Mouse (Mus musculus): ENCODE results near the gene Ccdc141. TPM values are rescaled to one million over a fixed set of nuclear protein-coding genes. Genes with fewer than 3 reads are reported as not detected.

Ccdc141 gene
- polyA plus RNA-seq, 1 experiment: 11.2 TPM

- Histone ChIP-seq H3K4me3 (ENCODE audit: insufficient read depth, low read length) (no peak overlapping the region), H3K4me1 (ENCODE audit: control insufficient read depth, insufficient read depth, low read length) (no peaks in the 10 kb centered on the region; the same call in 1 of the 2 replicates), H3K27ac (ENCODE audit: insufficient read depth, low read length) (0 out of 2 replicates have a peak overlapping the region, but pooled peaks have one; percentile 81)
- TF ChIP-seq CTCF (IDR thresholded peaks at IDR 0.05; ENCODE audit: extremely low read depth, insufficient read depth, low read length) (no peak), POLR2A (IDR thresholded peaks at IDR 0.05; ENCODE audit: extremely low read depth, insufficient read depth, low read length) (no peak)
Observed at GRCm38 (mm10) chr2:77149576-77149975, 20.9 kb downstream of the Ccdc141 start.

DNA sequence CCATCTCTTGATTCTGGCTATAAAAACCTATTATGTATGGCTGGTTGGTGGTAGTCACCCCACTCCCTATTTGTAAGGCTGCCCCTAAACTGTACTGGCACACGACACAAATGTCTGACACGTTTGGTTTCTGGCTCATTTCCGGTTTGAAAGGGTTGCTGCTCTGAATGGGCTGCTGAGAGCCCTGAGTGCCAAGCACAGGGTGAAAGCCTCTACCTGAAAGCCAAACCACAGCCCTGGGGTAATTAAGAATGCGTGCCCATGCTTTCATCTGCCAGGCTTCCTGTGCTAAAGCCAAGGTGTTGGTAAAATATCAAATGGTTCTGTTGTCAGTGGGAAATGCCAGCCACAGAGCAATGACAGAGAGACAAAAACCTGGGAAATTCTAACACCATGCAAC lies 22.2 kb downstream of the Ccdc141 start:
- TF ChIP-seq POLR2A (IDR thresholded peaks at IDR 0.05; ENCODE audit: extremely low read depth, insufficient read depth, low read length) (no peak), CTCF (IDR thresholded peaks at IDR 0.05; ENCODE audit: extremely low read depth, insufficient read depth, low read length) (no peak)
- Histone ChIP-seq H3K4me1 (ENCODE audit: control insufficient read depth, insufficient read depth, low read length) (no peaks in the 10 kb centered on the region; the same call in 1 of the 2 replicates), H3K4me3 (ENCODE audit: insufficient read depth, low read length) (no peak overlapping the region), H3K27ac (ENCODE audit: insufficient read depth, low read length) (no peak overlapping the region)

GRCm38 (mm10) chr2:77146968-77147367 lies 23.5 kb downstream of the Ccdc141 start:
- Histone ChIP-seq H3K4me1 (ENCODE audit: control insufficient read depth, insufficient read depth, low read length) (no peaks in the 10 kb centered on the region; the same call in 1 of the 2 replicates), H3K4me3 (ENCODE audit: insufficient read depth, low read length) (no peak overlapping the region)
- TF ChIP-seq POLR2A (IDR thresholded peaks at IDR 0.05; ENCODE audit: extremely low read depth, insufficient read depth, low read length) (no peak), CTCF (IDR thresholded peaks at IDR 0.05; ENCODE audit: extremely low read depth, insufficient read depth, low read length) (no peak)

GRCm38 (mm10) chr2:77146291-77146690 lies 24.1 kb downstream of the Ccdc141 start:
- TF ChIP-seq POLR2A (IDR thresholded peaks at IDR 0.05; ENCODE audit: extremely low read depth, insufficient read depth, low read length) (no peak), CTCF (IDR thresholded peaks at IDR 0.05; ENCODE audit: extremely low read depth, insufficient read depth, low read length) (no peak)

More at GRCm38 (mm10) chr2:77146968-77147367, 23.5 kb downstream of the Ccdc141 start:
- H3K27ac ChIP-seq (ENCODE audit: insufficient read depth, low read length): no peak overlapping the region

GRCm38 (mm10) chr2:77143536-77143935 lies 26.9 kb downstream of the Ccdc141 start:
- H3K4me1 ChIP-seq (ENCODE audit: control insufficient read depth, insufficient read depth, low read length): no peaks in the 10 kb centered on the region
- no peak overlapping the region for H3K4me3 ChIP-seq (ENCODE audit: insufficient read depth, low read length)
- H3K27ac ChIP-seq (ENCODE audit: insufficient read depth, low read length): no peak overlapping the region
- no peak for TF ChIP-seq CTCF (IDR thresholded peaks at IDR 0.05; ENCODE audit: extremely low read depth, insufficient read depth, low read length)

More at GRCm38 (mm10) chr2:77146291-77146690, 24.1 kb downstream of the Ccdc141 start:
- no peaks in the 10 kb centered on the region; the same call in 1 of the 2 replicates for H3K4me1 ChIP-seq (ENCODE audit: control insufficient read depth, insufficient read depth, low read length)
- no peak overlapping the region for H3K4me3 ChIP-seq (ENCODE audit: insufficient read depth, low read length)
- no peak overlapping the region for H3K27ac ChIP-seq (ENCODE audit: insufficient read depth, low read length)

- Histone ChIP-seq H3K27ac (ENCODE audit: insufficient read depth, low read length) (no peak overlapping the region), H3K4me1 (ENCODE audit: control insufficient read depth, insufficient read depth, low read length) (no peaks in the 10 kb centered on the region), H3K4me3 (ENCODE audit: insufficient read depth, low read length) (no peak overlapping the region)
- TF ChIP-seq POLR2A (IDR thresholded peaks at IDR 0.05; ENCODE audit: extremely low read depth, insufficient read depth, low read length) (no peak), CTCF (IDR thresholded peaks at IDR 0.05; ENCODE audit: extremely low read depth, insufficient read depth, low read length) (no peak)
Observed at GRCm38 (mm10) chr2:77138879-77139278, 31.6 kb downstream of the Ccdc141 start.

GRCm38 (mm10) chr2:77134906-77135305 lies 35.5 kb downstream of the Ccdc141 start:
- TF ChIP-seq POLR2A (IDR thresholded peaks at IDR 0.05; ENCODE audit: extremely low read depth, insufficient read depth, low read length): no peak
- Histone ChIP-seq H3K27ac (ENCODE audit: insufficient read depth, low read length) (no peak overlapping the region), H3K4me1 (ENCODE audit: control insufficient read depth, insufficient read depth, low read length) (no peaks in the 10 kb centered on the region), H3K4me3 (ENCODE audit: insufficient read depth, low read length) (no peak overlapping the region)

- H3K27ac ChIP-seq (ENCODE audit: insufficient read depth, low read length): no peak overlapping the region
- no peak for TF ChIP-seq CTCF (IDR thresholded peaks at IDR 0.05; ENCODE audit: extremely low read depth, insufficient read depth, low read length)
- no peak for TF ChIP-seq POLR2A (IDR thresholded peaks at IDR 0.05; ENCODE audit: extremely low read depth, insufficient read depth, low read length)
Observed at GRCm38 (mm10) chr2:77133407-77133806, 37.0 kb downstream of the Ccdc141 start.

DNA sequence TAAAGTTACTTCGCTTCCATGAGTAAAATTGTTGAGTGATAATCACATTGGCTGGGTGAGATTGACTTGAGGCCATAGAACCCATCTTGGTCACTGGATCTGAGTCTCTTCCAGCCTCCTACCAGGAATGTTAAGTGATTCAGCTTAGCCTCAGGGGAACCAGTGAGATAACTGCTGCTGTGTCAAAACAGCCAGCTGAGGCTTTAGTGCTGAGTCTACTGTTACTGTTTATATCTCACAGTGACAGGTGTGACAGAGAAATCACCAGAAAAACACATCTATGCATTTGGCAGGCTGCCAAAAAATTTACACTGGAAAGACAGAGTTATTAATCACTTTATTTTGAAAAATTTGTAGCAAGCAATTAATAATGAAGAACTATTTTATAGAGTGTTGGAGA lies 43.5 kb downstream of the Ccdc141 start:
- H3K4me3 ChIP-seq (ENCODE audit: insufficient read depth, low read length): no peak overlapping the region
- H3K4me1 ChIP-seq (ENCODE audit: control insufficient read depth, insufficient read depth, low read length): no peaks in the 10 kb centered on the region
- TF ChIP-seq POLR2A (IDR thresholded peaks at IDR 0.05; ENCODE audit: extremely low read depth, insufficient read depth, low read length): no peak
- no peak for TF ChIP-seq CTCF (IDR thresholded peaks at IDR 0.05; ENCODE audit: extremely low read depth, insufficient read depth, low read length)
- H3K27ac ChIP-seq (ENCODE audit: insufficient read depth, low read length): no peak overlapping the region

More at GRCm38 (mm10) chr2:77133407-77133806, 37.0 kb downstream of the Ccdc141 start:
- Histone ChIP-seq H3K4me3 (ENCODE audit: insufficient read depth, low read length) (no peak overlapping the region), H3K4me1 (ENCODE audit: control insufficient read depth, insufficient read depth, low read length) (no peaks in the 10 kb centered on the region)

- TF ChIP-seq CTCF (IDR thresholded peaks at IDR 0.05; ENCODE audit: extremely low read depth, insufficient read depth, low read length) (no peak), POLR2A (IDR thresholded peaks at IDR 0.05; ENCODE audit: extremely low read depth, insufficient read depth, low read length) (no peak)
Observed at GRCm38 (mm10) chr2:77118102-77118501, 52.3 kb downstream of the Ccdc141 start.

More at GRCm38 (mm10) chr2:77118102-77118501, 52.3 kb downstream of the Ccdc141 start:
- Histone ChIP-seq H3K4me1 (ENCODE audit: control insufficient read depth, insufficient read depth, low read length) (no peaks in the 10 kb centered on the region), H3K27ac (ENCODE audit: insufficient read depth, low read length) (no peak overlapping the region), H3K4me3 (ENCODE audit: insufficient read depth, low read length) (no peak overlapping the region)

Data from cortical plate, adult 2 months (tissue).